Mouse (Mus musculus) limb, embryonic 13.5 days (tissue): ENCODE measurements around the gene Akap2. TPM values are rescaled to one million over a fixed set of nuclear protein-coding genes. Genes with fewer than 3 reads are reported as not detected.

Experiments
- ATAC-seq: fragments of 200-750 bp; cut with Nextera tagmentation; 2 replicates; pipeline ENCODE4 v1.8.0; 2017; ENCODE audit warnings: low read depth, moderate number of reproducible peaks, moderate TSS enrichment; ENCODE audit not compliant: low FRiP score
- H3K27ac ChIP-seq: fragments of 300-500 bp; sonication (generic); 2 replicates; pipeline ENCODE4 v1.5.1; 2015; ENCODE audit warnings: inconsistent platforms, mild to moderate bottlenecking, moderate library complexity
- H3K27me3 ChIP-seq: fragments of 300-500 bp; sonication (generic); 2 replicates; pipeline ENCODE4 v1.6.1; 2015; ENCODE audit warnings: mild to moderate bottlenecking, inconsistent platforms
- H3K36me3 ChIP-seq: fragments of 300-500 bp; sonication (generic); 2 replicates; pipeline ENCODE4 v1.6.1; 2015; ENCODE audit warnings: inconsistent platforms, mild to moderate bottlenecking, moderate library complexity
- H3K4me1 ChIP-seq: fragments of 300-500 bp; sonication (generic); 2 replicates; pipeline ENCODE4 v1.6.1; 2015; ENCODE audit warnings: inconsistent platforms
- H3K4me2 ChIP-seq: fragments of 300-500 bp; sonication (generic); replicated peaks from 2 replicates; pipeline ENCODE4 v1.6.1; 2015; ENCODE audit warnings: inconsistent platforms, mild to moderate bottlenecking, moderate library complexity
- H3K4me3 ChIP-seq: fragments of 300-500 bp; sonication (generic); 2 replicates; pipeline ENCODE4 v1.5.1; 2015; ENCODE audit warnings: moderate library complexity, mild to moderate bottlenecking, inconsistent platforms
- H3K9ac ChIP-seq: fragments of 300-500 bp; sonication (generic); 2 replicates; pipeline ENCODE4 v1.6.1; 2015; ENCODE audit warnings: mild to moderate bottlenecking, inconsistent platforms
- H3K9me3 ChIP-seq: fragments of 300-500 bp; sonication (generic); 2 replicates; pipeline ENCODE4 v1.6.1; 2016; ENCODE audit warnings: inconsistent platforms
- WGBS: fragments of 180-500 bp; shearing (Covaris S2); methylation state at CpG from one replicate; pipeline ENCODE4 v1.1.7; 2015; 5-methylcytosine and 5-hydroxymethylcytosine counted together
- polyA plus RNA-seq: library from polyadenylated mRNA; unstranded; fragments of >200 nt; fragmentation: Nextera tagmentation; extraction: Ambion mirVana; gene quantifications from 2 replicates; pipeline ENCODE4 v1.2.1, GENCODE M21; 2015

Akap2 gene
- polyA plus RNA-seq, 1 experiment from 2014 or later: 34.2 TPM

DNA sequence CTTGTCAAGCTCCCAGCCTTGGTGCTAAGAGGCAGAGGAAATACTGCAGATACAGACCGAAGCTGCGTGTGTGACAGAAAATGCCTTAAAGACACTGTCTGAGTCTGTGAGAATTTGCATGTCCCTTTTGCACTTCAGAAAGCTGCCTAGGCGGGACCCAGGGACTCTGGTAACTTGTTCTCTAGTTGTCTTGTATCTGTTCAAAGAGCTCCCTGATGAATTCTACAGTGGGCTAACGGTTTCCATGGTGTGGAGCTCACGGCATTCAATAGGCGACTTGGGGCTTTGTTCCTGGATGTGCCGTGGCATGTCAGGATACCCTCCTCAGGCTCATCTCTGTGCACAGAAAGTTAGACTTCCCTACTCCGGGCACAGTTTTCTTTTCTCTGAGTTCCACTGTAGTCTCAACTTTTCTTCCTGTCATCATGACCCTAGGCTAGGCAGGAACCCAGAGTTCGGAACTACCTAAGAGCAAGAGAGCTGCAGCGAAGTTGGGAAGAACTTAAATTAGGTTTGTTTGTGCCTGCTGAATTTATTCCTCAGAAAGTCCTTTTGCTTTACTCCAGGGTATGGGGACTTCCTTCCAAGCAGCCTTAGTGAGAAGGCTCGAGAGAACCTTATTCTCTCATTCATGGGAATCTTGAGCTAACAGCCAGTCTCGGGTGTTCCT, 128.2 kb downstream of the Akap2 start:
- Histone ChIP-seq H3K4me2 (peak overlapping the region; percentile 62), H3K36me3 (peaks cover 3% of the 10 kb centered on the region; the same call in 1 of the 2 replicates), H3K4me3 (peak overlapping the region; percentile 41), H3K4me1 (peaks cover 56% of the 10 kb centered on the region), H3K27me3 (no peaks in the 10 kb centered on the region), H3K9ac (peak overlapping the region; percentile 66), H3K27ac (peak overlapping the region; percentile 91), H3K9me3 (no peaks in the 10 kb centered on the region)
- ATAC-seq: no peak
- WGBS: 16% methylated on average over 12 of the region's 12 CpGs

DNA sequence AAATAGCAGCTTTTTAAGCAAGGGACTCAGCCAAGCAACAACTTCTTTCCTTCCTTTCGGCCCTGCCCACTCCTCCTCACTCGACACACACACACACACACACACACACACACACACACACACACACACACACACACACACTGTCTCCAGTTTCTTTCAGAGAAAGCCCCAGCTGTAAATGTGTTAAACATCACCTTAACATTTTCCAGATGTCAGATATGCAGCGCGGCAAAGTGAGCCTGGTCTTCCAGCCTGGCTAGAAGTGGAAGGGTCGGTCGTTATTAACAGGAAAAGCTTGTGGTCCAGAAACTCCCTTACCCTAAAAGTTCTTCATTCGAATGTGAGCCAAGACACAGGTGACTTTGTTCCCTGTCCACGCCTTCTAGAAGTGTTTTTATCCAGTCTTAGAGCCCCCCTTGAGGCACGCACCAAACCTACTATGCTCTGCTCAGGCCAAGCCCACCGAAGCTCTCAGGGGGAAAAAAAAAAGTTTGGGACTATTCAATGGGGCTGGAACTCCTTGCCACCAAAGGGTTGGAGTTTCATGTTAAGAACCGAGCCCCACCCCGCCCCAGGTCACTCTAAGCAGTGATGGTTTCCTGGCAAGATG, 129.0 kb downstream of the Akap2 start:
- H3K9me3 ChIP-seq: no peaks in the 10 kb centered on the region

DNA sequence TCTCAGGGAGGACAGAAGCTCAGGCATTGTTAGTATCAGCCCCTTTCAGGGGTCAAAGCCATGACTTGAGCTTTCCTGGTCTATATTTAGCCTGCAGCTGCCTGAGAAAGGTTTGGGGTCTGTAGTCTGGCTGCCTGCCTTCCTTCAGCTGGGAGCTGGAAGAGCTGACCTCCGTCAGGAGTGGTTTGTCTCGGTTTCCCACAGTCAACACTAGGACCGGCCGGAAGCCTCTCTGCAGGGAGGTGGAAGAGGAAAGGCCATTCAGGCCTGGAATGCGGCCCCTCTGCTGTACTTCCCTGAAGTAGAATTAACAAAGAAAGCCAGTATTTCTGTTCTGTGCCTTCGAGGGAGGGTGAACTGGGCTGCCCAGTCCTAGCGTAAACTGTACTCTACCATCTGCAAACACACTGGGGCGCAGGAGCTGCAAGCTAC, 129.6 kb downstream of the Akap2 start:
- Histone ChIP-seq H3K4me3 (peak overlapping the region; percentile 41), H3K9ac (peak overlapping the region; percentile 36; the same call in 1 of the 2 replicates), H3K36me3 (peaks cover 3% of the 10 kb centered on the region; the same call in 1 of the 2 replicates), H3K27me3 (no peaks in the 10 kb centered on the region), H3K9me3 (no peaks in the 10 kb centered on the region), H3K27ac (peak overlapping the region; percentile 91), H3K4me1 (peaks cover 59% of the 10 kb centered on the region), H3K4me2 (peak overlapping the region; percentile 62)
- peak; percentile 58 for ATAC-seq
- 11% methylated on average over 8 of the region's 8 CpGs for WGBS

More for the DNA sequence above, 129.0 kb downstream of the Akap2 start:
- WGBS: 4% methylated on average over 10 of the region's 12 CpGs
- Histone ChIP-seq H3K4me2 (peak overlapping the region; percentile 62), H3K4me3 (peak overlapping the region; percentile 41), H3K27me3 (no peaks in the 10 kb centered on the region), H3K27ac (peak overlapping the region; percentile 91), H3K4me1 (peaks cover 54% of the 10 kb centered on the region), H3K9ac (peak overlapping the region; percentile 66), H3K36me3 (peaks cover 3% of the 10 kb centered on the region; the same call in 1 of the 2 replicates)
- peak; percentile 79 for ATAC-seq

DNA sequence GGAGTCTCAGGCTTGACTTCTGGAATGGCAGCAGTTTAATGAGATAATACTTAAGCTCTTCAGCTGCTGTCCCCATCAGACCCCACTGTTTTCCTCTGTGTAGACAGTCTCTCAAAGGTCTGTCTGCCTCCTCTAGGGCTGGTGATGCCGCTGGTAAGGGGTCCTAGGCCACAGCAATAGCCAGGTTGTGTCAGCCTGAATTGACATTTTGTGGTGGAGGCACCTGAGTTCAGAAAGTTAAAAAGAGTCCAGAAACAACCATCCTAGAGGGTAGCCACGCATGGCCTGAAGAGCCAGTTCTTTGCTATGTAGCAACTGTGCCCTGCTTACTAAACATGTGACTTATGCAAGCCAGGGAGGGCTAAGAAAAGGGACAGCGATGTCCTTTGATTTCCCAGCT, 130.2 kb downstream of the Akap2 start:
- H3K36me3 ChIP-seq: peaks cover 3% of the 10 kb centered on the region; the same call in 1 of the 2 replicates
- no peaks in the 10 kb centered on the region for H3K9me3 ChIP-seq
- H3K4me3 ChIP-seq: peak overlapping the region; percentile 41
- H3K27me3 ChIP-seq: no peaks in the 10 kb centered on the region
- peak overlapping the region; percentile 91 for H3K27ac ChIP-seq
- peak overlapping the region; percentile 62 for H3K4me2 ChIP-seq
- H3K4me1 ChIP-seq: peaks cover 66% of the 10 kb centered on the region
- 81% methylated on average over 3 of the region's 3 CpGs for WGBS
- ATAC-seq: no peak
- H3K9ac ChIP-seq: peak overlapping the region; percentile 36

DNA sequence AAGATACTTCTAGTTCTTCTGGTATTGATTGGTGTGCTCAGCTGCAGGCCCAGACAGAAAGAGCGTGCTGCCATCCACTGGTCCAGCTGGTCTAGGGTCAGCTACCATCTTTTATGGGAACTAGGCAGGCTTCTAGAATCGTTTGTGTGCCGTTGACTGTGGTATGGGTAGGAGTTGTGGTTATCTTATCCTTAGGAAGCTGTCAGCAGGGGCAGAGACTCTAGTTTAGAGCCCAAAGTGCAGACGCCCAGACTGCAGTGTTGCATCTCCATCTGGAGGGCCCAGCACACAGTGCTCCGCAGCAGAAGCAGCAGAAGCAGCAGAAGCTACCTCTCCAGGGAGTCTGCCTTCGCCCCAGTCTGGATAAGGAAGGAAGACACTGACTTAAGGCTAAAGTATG, 132.0 kb downstream of the Akap2 start:
- H3K27me3 ChIP-seq: no peaks in the 10 kb centered on the region
- no peak overlapping the region for H3K4me2 ChIP-seq
- H3K36me3 ChIP-seq: peaks cover 7% of the 10 kb centered on the region
- no peaks in the 10 kb centered on the region for H3K9me3 ChIP-seq
- no peak for ATAC-seq
- 67% methylated on average over 6 of the region's 6 CpGs for WGBS
- H3K27ac ChIP-seq: no peak overlapping the region
- no peak overlapping the region for H3K4me3 ChIP-seq
- H3K9ac ChIP-seq: no peak overlapping the region
- H3K4me1 ChIP-seq: peaks cover 70% of the 10 kb centered on the region

DNA sequence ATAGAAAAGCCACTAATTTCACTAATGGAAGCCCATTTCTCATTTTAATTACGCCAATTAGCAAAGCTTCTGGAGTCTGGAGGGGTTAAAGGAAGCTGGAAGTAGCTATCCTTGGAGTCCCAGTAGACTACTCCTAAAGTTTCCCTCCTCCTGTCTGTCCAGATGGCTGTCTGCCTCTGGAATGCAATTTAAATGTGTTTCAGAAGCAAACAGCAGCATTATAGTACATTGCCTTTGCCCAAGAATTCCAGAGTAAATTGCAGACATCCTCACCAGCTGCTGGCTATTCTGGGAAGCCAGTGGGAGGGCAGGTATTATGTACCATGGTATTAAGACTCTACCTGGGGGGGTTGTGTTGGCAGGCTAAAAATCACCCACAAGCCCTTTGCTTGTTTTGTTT, 134.3 kb downstream of the Akap2 start:
- Histone ChIP-seq H3K9me3 (no peaks in the 10 kb centered on the region), H3K4me2 (no peak overlapping the region), H3K9ac (no peak overlapping the region), H3K4me3 (no peak overlapping the region), H3K27me3 (no peaks in the 10 kb centered on the region), H3K27ac (no peak overlapping the region), H3K36me3 (peaks cover 30% of the 10 kb centered on the region), H3K4me1 (peaks cover 50% of the 10 kb centered on the region)
- no peak for ATAC-seq
- 48% methylated on average over 1 of the region's 1 CpGs for WGBS

DNA sequence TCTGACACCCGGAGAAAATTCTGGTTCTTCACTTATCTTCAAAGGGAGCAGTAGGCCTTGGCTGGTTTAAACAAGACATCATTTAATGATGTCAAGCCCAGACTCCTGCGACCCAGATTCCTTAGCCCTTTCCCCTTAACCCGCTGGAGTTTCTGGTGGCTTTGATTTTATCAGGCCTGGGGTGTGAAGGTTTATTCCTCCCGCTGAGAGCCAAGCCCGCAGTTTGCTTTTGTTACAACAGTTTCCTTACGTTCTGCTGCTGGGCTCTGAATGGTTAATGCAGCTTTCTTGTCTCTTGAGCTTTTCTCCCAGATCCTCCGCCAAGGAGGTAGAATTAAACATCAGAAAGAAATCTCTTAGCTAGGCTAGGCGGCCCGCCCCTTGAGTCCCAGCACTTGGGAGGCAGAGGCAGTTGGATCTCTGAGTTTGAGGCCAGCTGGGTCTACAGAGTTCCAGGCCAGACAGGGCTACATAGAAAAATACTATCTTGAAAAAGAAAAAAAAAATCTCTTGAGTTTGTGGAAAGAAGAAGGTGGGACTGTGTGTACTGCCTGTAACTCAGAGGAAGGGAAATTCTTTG, 135.1 kb downstream of the Akap2 start:
- Histone ChIP-seq H3K4me1 (peaks cover 41% of the 10 kb centered on the region), H3K4me3 (no peak overlapping the region), H3K27ac (no peak overlapping the region; the same call in 1 of the 2 replicates), H3K9ac (no peak overlapping the region), H3K36me3 (peaks cover 38% of the 10 kb centered on the region), H3K9me3 (no peaks in the 10 kb centered on the region), H3K4me2 (no peak overlapping the region), H3K27me3 (no peaks in the 10 kb centered on the region)
- no peak for ATAC-seq
- WGBS: 21% methylated on average over 9 of the region's 9 CpGs

DNA sequence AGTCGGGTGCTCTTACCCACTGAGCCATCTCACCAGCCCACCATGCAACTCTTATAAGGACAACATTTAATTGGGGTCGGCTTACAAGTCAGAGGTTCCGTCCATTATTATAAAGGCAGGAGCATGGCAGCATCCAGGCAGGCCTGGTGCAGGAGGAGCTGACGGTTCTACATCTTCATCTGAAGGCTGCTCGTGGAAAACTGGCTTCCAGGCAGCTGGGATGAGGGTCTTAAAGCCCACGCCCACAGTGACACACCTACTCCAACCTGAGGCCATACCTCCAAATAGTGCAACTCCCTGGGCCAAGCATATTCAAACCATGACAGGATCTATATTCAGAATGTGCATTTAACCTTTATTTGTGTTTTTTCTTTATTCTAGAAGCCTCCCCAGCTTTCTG, 136.7 kb downstream of the Akap2 start:
- WGBS: 80% methylated on average over 6 of the region's 6 CpGs
- Histone ChIP-seq H3K27ac (no peak overlapping the region), H3K4me3 (no peak overlapping the region), H3K4me2 (no peak overlapping the region), H3K4me1 (peaks cover 28% of the 10 kb centered on the region), H3K9ac (no peak overlapping the region), H3K36me3 (peaks cover 47% of the 10 kb centered on the region), H3K27me3 (no peaks in the 10 kb centered on the region), H3K9me3 (no peaks in the 10 kb centered on the region)
- no peak for ATAC-seq

DNA sequence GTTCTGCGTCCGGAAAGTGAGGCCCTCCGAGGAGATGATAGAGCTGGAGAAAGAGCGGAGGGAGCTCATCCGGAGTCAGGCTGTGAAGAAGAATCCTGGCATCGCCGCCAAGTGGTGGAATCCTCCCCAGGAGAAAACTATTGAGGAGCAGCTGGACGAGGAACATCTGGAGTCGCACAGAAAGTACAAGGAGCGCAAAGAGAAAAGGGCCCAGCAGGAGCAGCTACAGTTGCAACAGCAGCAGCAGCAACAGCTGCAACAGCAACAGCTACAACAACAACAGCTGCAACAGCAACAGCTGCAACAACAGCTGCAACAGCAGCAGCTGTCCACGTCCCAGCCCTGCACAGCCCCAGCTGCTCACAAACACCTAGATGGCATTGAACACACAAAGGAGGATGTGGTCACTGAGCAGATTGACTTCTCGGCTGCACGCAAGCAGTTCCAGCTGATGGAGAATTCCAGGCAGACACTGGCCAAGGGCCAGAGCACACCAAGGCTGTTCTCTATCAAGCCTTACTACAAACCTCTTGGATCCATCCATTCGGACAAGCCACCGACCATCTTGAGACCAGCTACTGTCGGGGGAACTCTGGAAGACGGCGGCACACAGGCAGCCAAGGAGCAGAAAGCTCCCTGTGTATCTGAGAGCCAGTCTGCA, 138.0 kb downstream of the Akap2 start:
- Histone ChIP-seq H3K36me3 (peaks cover 55% of the 10 kb centered on the region), H3K4me3 (no peak overlapping the region), H3K9ac (no peak overlapping the region), H3K4me2 (no peak overlapping the region), H3K9me3 (no peaks in the 10 kb centered on the region), H3K27ac (no peak overlapping the region), H3K4me1 (peaks cover 22% of the 10 kb centered on the region), H3K27me3 (no peaks in the 10 kb centered on the region)
- WGBS: 90% methylated on average over 18 of the region's 18 CpGs
- no peak for ATAC-seq

DNA sequence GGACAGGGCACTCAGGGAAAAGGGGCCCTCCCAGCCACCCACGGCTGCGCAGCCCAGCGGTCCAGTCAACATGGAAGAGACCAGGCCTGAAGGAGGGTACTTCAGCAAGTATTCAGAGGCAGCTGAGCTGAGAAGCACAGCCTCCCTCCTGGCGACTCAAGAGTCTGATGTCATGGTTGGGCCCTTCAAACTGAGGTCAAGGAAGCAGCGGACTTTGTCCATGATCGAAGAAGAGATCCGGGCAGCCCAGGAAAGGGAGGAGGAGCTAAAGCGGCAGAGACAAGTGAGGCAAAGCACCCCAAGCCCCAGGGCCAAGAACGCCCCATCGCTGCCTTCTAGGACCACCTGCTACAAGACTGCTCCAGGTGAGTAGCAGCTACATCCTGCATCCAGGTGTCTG, 139.2 kb downstream of the Akap2 start:
- H3K27me3 ChIP-seq: no peaks in the 10 kb centered on the region
- H3K9me3 ChIP-seq: no peaks in the 10 kb centered on the region
- H3K27ac ChIP-seq: no peak overlapping the region
- H3K9ac ChIP-seq: no peak overlapping the region
- H3K36me3 ChIP-seq: peaks cover 55% of the 10 kb centered on the region
- 95% methylated on average over 10 of the region's 10 CpGs for WGBS
- no peak overlapping the region for H3K4me2 ChIP-seq
- H3K4me1 ChIP-seq: peaks cover 24% of the 10 kb centered on the region
- ATAC-seq: no peak
- no peak overlapping the region for H3K4me3 ChIP-seq

DNA sequence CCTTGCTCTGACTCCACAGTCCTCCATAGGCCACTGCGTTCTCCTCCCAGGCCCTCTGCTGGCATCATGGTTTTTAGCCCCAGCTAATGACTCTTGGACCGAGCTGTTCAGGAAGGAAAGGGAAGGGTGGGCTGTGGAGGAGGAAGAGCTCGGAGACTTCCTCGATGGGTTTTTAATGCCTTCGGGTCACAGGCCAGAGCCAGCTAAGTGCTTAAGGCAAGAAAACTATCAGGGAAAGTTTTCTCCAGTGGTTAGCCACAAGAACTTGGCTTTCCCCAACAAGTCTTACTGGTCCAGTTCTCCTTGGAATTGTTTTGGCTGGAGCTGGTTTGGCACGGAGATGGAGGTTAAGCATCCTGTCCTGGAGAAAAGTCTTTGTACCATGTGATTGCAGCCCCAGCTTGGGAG, 142.8 kb downstream of the Akap2 start:
- Histone ChIP-seq H3K4me1 (peaks cover 19% of the 10 kb centered on the region), H3K9ac (no peak overlapping the region), H3K9me3 (no peaks in the 10 kb centered on the region), H3K36me3 (peaks cover 43% of the 10 kb centered on the region), H3K27me3 (no peaks in the 10 kb centered on the region), H3K4me3 (no peak overlapping the region), H3K27ac (no peak overlapping the region), H3K4me2 (no peak overlapping the region)
- 78% methylated on average over 6 of the region's 6 CpGs for WGBS
- no peak for ATAC-seq

DNA sequence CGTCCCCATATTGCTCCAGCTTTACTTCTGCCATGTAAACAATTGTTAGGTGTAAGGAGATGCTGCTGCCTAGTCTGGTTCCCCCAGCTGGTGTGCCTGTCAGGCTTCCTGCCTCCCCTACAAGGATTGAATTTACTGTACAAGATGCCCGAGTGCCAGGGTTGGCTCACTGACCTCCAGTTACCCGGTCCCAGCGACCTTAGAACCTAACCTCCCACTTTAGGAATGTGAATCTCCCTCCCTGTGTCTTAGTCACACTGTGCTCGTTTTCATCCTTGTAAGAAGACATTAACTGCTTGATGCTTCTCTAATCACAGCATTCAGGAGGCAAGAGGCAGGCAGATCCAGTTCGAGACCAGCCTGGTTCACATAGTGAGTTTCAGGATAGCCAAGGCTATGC, 143.7 kb downstream of the Akap2 start:
- Histone ChIP-seq H3K36me3 (peaks cover 34% of the 10 kb centered on the region), H3K4me2 (no peak overlapping the region), H3K9ac (no peak overlapping the region), H3K27ac (no peak overlapping the region), H3K27me3 (no peaks in the 10 kb centered on the region), H3K4me3 (no peak overlapping the region), H3K9me3 (no peaks in the 10 kb centered on the region), H3K4me1 (peaks cover 26% of the 10 kb centered on the region)
- ATAC-seq: no peak
- WGBS: 72% methylated on average over 6 of the region's 6 CpGs
